Mouse (Mus musculus) hindlimb bud, embryonic 11.5 days (tissue): Measurements from ENCODE around the gene Brpf3.
A peak's percentile ranks its signal among the peaks of the same experiment; 100 is the strongest.

Experiments
- DNase-seq: peaks from one replicate; pipeline ENCODE4 v3.0.0-alpha.2; 2012; ENCODE audit warnings: low read depth, low spot score; ENCODE audit errors: extremely low spot score

The Brpf3 gene

DNA sequence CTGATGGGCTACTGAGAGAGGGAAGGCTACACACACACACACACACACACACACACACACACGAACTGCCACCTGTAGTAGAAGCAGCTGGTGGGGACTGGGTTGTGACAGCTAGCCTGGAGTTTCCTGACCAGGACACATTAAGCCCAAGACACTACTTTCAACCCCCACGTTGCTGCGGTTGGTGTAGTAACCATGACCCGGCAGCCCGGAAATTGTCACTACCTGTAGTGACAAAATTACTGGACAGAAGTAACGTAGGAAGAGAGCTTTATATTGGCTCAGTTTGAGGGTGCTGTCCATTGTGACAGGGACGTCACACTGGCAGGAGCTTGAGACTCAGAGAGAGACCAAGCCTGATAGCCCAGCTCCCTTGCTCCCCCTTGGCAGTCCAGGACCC is 71.4 kb downstream of the Brpf3 start:
- DNase-seq, result no peak

DNA sequence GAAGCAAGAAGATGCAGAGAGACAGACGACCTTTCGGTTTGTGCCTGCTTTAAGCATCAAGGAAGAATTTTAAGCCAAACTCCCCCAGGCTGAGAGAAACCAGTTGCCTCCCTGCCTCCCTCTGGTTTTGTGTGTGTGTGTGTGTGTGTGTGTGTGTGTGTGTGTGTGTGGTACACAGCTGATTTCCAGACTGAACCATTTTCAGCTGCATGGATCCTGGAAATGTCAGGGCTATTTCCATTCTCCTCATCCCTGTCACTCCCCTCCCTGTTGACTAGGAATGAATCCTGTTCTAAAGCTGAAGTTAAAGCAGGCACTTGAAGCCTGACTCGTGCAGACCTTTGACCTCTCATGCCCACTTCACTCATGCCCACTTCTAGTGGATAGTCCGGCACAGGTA is 73.3 kb downstream of the Brpf3 start:
- DNase-seq, result no peak

DNA sequence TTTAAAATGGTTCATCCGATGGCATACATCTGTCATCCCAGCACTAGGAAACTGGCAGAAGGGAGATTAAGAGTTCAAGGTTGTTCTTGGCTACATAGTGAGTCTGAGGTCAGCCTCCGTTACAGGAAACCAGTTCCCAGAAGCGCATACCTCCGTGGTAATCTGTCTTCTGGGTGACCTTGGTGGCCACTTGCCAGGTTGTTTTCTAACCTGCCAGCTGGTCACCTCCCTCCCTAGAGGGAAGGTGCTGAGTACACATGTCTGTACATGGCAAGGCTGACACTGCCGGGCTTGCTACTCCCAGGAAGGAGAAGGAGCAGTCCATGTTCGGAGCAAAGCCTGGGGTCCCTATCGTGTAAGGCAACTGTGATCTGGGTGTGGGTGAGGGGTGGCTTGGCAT is 73.9 kb downstream of the Brpf3 start:
- no peak for DNase-seq

DNA sequence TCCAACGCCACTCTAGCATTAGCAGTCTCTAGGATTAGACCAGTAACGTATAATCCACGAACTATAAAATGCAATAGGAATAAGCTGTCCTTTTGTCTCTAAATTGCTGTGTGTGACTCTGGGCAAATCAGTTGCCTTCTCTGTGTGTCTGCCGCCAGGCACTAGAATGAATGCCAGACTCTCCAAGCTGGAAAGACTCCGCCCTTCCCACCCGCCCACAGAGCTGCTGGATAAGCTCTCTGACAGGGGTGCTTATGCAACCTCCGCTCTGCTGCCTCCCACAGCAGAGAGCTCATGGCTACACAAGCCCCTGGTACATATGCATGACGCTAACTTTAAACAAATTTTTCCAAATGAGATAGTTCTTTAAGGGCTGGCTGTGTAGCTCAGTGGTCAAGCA is 74.4 kb downstream of the Brpf3 start:
- DNase-seq, result no peak

DNA sequence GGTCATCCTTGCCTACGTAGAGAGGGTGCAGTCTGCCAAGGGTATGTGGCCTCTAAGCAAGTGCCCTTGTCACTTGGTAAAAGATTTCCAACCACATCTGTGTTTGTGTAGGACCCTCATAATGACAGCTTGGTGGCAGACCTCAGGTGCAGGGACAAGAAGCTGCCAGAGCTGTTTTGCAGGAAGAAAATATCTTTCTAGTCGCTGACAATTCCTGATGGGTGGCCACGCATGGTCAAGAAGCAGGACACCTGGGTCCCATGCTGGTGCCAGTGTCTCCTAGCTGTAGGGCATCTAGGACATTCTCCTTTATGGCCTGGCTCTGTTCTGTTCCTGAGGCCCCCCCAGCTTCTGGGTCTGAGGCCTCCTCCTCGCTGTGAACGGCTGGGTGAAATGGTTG is 75.4 kb downstream of the Brpf3 start:
- DNase-seq, result no peak

DNA sequence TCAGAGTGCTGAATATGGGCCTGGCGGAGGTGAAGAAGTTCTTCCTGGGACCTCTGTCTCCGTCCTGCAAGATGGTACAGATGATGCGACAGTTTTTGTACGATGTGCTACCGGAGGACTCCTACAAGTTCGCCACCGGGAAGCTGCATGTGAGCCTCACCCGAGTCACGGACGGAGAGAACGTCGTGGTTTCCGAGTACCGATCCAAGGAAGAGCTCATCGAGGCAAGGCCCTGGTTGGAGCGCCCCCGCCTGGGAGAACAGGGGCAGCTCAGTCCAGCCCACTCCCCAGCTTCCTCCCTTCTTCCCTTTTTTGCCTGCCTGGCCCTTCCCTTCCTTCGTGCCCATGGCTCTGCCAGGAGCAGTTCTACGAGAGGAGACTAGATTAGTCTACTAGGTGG is 75.9 kb downstream of the Brpf3 start:
- no peak for DNase-seq

DNA sequence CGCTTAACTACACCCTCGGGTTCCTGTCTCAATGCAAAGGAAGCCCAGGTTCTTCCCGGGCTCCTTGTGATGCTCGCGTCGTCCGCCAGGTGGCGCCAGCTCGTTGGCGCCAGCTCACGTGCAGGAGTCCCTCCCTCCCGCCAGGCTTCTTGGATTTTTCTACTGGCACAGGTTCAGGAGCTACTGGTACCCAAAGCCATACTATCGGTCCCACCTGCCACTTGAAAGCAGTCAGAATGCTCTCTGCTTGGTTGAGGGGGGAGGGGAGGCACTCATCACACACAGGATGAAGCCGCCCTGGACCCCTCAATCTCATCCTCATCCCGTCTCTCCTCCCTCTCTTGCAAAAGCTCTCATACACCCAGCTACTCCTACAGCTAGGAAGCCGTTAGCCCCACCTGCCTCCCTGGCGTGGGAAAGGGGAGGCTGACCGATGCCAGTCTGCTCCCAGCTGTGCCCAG is 79.1 kb downstream of the Brpf3 start:
- DNase-seq, result peak; percentile 66

DNA sequence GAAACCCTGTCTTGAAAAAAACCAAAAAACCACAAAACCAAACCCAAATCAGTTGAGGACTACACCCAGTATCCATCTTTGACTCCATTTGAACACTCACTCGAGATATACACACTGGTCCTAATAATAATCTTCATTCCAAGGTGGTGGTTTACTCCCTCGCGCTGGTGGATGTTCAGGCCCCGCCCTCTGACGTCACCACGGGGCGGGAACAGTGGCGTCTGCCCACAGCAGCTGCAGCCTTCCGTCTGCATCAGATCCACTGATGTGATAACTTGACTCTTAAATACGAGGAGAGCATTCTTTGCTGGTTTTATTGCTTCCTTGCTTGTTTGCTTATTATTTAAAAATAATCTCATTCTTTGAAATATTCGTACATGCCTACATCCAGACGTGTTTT is 81.4 kb downstream of the Brpf3 start:
- no peak for DNase-seq

DNA sequence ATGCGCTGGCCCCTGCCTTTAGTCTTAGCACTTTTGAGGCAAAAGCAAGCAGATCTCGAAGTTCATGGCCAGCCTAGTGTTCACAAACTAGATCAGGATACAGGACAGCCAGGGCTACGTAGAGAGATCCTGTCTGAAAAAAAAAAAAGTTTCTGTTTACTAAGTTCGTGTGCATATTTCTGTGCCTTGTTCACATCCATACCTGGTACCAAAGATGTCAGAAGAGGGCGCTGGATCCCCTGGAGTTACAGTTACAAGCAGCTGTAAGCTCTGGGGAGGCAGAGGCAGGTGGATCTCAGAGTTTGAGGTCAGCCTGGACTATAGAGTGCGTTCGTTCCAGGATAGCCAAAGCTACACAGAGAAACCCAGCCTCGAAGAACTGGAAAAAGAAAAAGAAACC is 81.9 kb downstream of the Brpf3 start:
- no peak for DNase-seq

DNA sequence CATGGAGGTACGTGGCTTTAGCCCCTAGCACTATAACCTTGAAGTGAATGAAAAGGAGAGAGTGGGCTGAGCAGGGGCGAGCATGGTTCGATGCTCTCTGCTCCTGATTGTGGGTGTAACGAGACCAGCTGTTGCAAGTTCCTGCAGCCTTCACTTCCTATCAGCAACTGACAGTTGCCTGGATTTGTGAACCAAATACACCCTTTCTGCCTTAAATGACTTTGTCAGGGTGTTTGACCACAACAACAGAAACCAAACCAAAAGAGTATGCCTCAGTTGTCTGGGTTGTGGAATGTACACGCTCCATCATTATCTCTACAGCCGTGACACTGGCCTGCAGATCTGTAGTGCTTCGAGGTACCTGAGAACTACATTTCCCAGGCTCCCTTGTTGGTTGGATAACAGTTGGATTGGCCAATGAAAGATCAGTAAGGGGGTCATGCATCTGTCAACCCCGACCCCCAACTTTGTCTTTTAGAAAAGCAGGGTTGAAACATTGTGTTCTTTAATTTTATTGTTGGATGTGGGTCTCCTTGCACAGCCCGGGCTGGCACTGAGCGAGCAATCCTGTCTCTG is 83.1 kb downstream of the Brpf3 start:
- DNase-seq, result no peak

DNA sequence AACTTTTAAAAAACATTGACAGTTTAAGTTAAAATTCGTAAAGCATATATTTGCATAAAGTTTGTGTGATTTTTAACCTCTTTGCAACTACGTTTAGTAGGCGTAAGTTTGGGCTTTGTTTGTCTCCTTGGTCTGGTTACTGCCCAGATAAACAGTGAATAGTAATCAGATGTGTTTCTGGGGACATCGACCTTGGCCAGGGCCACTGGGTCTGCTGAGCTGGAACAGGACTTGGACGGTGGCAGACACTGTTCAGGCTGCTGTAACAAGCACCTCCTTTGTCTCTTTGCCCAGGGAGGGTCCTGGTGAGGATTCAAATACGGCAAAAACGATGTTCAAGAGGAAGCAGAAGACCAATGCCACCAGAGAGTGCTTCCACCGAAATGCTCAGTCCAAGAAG is 84.3 kb downstream of the Brpf3 start:
- no peak for DNase-seq

DNA sequence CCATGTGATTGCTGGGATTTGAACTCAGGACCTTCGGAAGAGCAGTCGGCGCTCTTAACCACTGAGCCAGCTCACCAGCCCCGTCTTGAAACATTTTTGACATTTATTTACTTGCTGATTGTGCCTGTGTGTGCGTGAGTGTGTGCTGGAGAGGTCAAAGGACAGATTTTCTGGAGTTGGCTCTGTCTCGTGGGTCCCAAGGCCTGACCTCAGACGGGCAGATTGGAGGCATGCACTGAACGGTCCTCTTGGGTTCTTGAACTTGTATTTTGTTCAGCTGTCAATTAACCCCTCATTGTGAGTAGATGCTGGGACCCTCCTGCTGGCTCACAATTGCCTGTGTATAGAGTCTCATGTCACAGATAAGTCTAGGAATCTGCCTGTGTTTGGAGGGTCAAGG is 85.4 kb downstream of the Brpf3 start:
- DNase-seq, result no peak
